25 mouse cellular contexts compared by ENCODE assay signal in the genomic region with DNA sequence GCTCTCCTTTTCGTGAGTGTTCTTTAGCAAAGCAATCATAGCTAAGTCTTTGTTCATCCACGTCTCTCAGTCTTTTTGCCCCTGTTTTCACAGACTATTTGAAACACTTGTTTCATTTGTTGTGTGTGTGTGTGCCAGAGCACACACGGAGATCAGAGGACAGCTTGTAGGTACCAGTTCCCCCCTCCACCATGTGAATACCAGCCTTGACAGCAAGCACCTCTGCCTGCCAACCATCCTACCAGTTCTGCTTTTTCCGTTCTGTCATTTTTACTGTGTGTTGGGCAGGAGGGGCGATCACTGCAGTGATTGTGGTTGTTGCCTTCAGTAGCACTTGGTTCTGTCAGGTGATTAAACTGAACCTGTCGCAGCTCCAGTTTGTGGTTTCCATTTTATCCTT.
A peak's percentile ranks its signal among the peaks of the same experiment; 100 is the strongest.
DNase-seq lines count a peak whose midpoint lies in the region; ATAC-seq lines count a peak whose summit lies in the region.
"Had no signal": no experiment of that assay in that cellular context is flagged by ENCODE, and none has a peak within 500 bp of the region (broad histone marks: within the 10 kb centered on the region; RNA-seq: fewer than 3 reads in every experiment).

No protein-coding gene starts in this region.

- no peaks in the 10 kb centered on the region for H3K4me1 ChIP-seq in hindbrain, embryonic 16.5 days (ENCODE audit: control insufficient read depth, insufficient read depth, low read depth, low read length)
- H3K4me1 ChIP-seq: forebrain, embryonic 15.5 days had no signal

- no peaks in the 10 kb centered on the region for H3K27me3 ChIP-seq in hindbrain, embryonic 16.5 days (replicated peaks; ENCODE audit: control insufficient read depth, insufficient read depth, low read length)
- H3K27me3 ChIP-seq: embryonic facial prominence, embryonic 12.5 days; embryonic facial prominence, embryonic 15.5 days; forebrain, embryonic 12.5 days; forebrain, embryonic 15.5 days; hindbrain, embryonic 13.5 days had no signal

- H3K27ac ChIP-seq in hindbrain, embryonic 16.5 days (ENCODE audit: low read depth, low read length): no peak overlapping the region
- H3K27ac ChIP-seq: embryonic facial prominence, embryonic 12.5 days; embryonic facial prominence, embryonic 15.5 days; forebrain, embryonic 12.5 days; forebrain, embryonic 15.5 days; heart, adult 2 months; hindbrain, embryonic 10.5 days; hindbrain, embryonic 13.5 days; hindbrain, postnatal 0 days had no signal

- H3K9ac ChIP-seq in hindbrain, embryonic 16.5 days (ENCODE audit: low read depth, low read length): no peak overlapping the region
- H3K9ac ChIP-seq: embryonic facial prominence, embryonic 12.5 days; embryonic facial prominence, embryonic 15.5 days; forebrain, embryonic 12.5 days; forebrain, embryonic 15.5 days; hindbrain, embryonic 13.5 days had no signal

- H3K4me2 ChIP-seq in hindbrain, embryonic 16.5 days (ENCODE audit: low read length): no peak overlapping the region
- H3K4me2 ChIP-seq: embryonic facial prominence, embryonic 12.5 days; embryonic facial prominence, embryonic 15.5 days; forebrain, embryonic 12.5 days; forebrain, embryonic 15.5 days; heart, embryonic 11.5 days; hindbrain, embryonic 13.5 days had no signal

- H3K4me3 ChIP-seq in hindbrain, embryonic 16.5 days (ENCODE audit: low read length): no peak overlapping the region
- H3K4me3 ChIP-seq: embryonic facial prominence, embryonic 12.5 days; embryonic facial prominence, embryonic 15.5 days; forebrain, embryonic 12.5 days; forebrain, embryonic 15.5 days; heart, adult 2 months; hindbrain, embryonic 10.5 days; hindbrain, embryonic 13.5 days had no signal

- 83% methylated on average over 6 of the region's 6 CpGs for WGBS in hindbrain, embryonic 16.5 days

- no peaks in the 10 kb centered on the region for H3K36me3 ChIP-seq in hindbrain, embryonic 16.5 days (ENCODE audit: control insufficient read depth, insufficient read depth, low read length)
- H3K36me3 ChIP-seq: embryonic facial prominence, embryonic 12.5 days; embryonic facial prominence, embryonic 15.5 days; forebrain, embryonic 12.5 days; forebrain, embryonic 15.5 days; hindbrain, embryonic 10.5 days; hindbrain, embryonic 13.5 days had no signal

- peak; percentile 52; the same call in 1 of the 2 replicates for ATAC-seq in granulocyte monocyte progenitor cell, adult 5-6 weeks (replicated peaks; ENCODE audit: poor library complexity, severe bottlenecking)
- ATAC-seq in monocyte, adult 5-6 weeks (replicated peaks; ENCODE audit: insufficient number of reproducible peaks, low FRiP score, low TSS enrichment, poor library complexity, severe bottlenecking): 0 out of 2 replicates have a peak, but pooled peaks have one; percentile 31
- no peak for ATAC-seq in hindbrain, embryonic 16.5 days
- no peak for ATAC-seq in erythroid progenitor cell, adult 5-6 weeks (replicated peaks; ENCODE audit: low FRiP score, poor library complexity, severe bottlenecking)
- ATAC-seq: activated CD4-positive, CD25-positive, alpha-beta regulatory T cell, adult 4 months; forebrain, embryonic 15.5 days; hindbrain, postnatal 0 days; inflammation-experienced regulatory T-cells, adult 6 months had no signal

- no peaks in the 10 kb centered on the region for H3K9me3 ChIP-seq in hindbrain, embryonic 16.5 days (ENCODE audit: control insufficient read depth, low read length)
- H3K9me3 ChIP-seq: embryonic facial prominence, embryonic 12.5 days; embryonic facial prominence, embryonic 15.5 days; forebrain, embryonic 12.5 days; forebrain, embryonic 15.5 days; hindbrain, embryonic 10.5 days; hindbrain, embryonic 13.5 days had no signal

- DNase-seq in CD4-positive helper T cell, adult 2 months (ENCODE audit: low read depth, low spot score): peak; percentile 51
- DNase-seq in CD4-positive, CD25-positive, alpha-beta regulatory T cell, adult 2 months (ENCODE audit: low read depth, low spot score): peak; percentile 38
- no peak for DNase-seq in heart, adult 8-10 months (ENCODE audit: low spot score)
- DNase-seq in cerebellum, adult 11 months: no peak
- DNase-seq: adrenal gland, adult 8-10 months; adrenal gland, postnatal 25 days; cerebellum, adult 18-20 months; cerebellum, adult 9-10 months; cerebellum, postnatal 14 days; gastrocnemius, postnatal 25 days; heart, adult 2 months had no signal

Comparison
In these comparisons a context has a peak if more than half of its experiments do, and no peak if none do; other contexts are left out.
1. DNase-seq: peak in CD4-positive helper T cell, adult 2 months (single experiment) and CD4-positive, CD25-positive, alpha-beta regulatory T cell, adult 2 months (single experiment); none in heart, adult 8-10 months (single experiment) and cerebellum, adult 11 months (single experiment).
2. ATAC-seq: peak in granulocyte monocyte progenitor cell, adult 5-6 weeks (single experiment) and monocyte, adult 5-6 weeks (single experiment); none in hindbrain, embryonic 16.5 days (single experiment) and erythroid progenitor cell, adult 5-6 weeks (single experiment).